Mouse (Mus musculus) inflammation-experienced regulatory T-cells, adult 16 weeks (primary cell): ENCODE measurements around the gene Mapk8ip1. TPM values are rescaled to one million over a fixed set of nuclear protein-coding genes. Genes with fewer than 3 reads are reported as not detected.

Experiments
- polyA plus RNA-seq: library from polyadenylated mRNA; unstranded; fragments of 100-300 nt; shearing (Covaris generic); gene quantifications from one replicate; pipeline ENCODE4 v1.2.1, GENCODE M21; 2017

The Mapk8ip1 gene
- polyA plus RNA-seq, result 2.3 TPM

DNA sequence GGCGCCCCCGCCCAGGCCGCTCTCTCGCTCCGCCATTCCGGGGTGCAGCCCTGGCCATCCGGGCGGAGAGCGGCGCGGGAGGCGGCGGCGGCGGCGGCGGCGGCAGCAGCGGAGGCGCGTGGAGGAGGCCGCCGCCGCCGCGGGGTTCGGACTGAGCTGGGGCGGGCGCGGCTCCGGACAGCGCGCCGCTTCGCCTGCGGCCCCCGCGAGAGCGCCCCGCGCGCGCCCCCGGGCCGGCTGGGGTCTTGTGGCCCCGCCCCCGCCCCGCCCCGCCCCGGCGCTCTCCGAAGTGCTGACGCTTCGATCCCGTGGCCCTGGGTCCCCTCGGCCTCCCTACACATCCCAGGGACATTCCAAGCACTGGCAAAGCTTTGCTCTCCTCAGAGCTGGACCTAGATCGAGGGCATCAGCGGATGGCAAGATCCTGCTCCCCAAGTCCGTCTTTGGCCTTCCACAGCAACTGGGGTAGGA is at the start of gene Mapk8ip1:
Gene Mapk8ip1, minus strand, starts transcription at position 173 of the 471 bp plus-strand sequence.

GRCm38 (mm10) chr2:92433578-92434374 is 32.7 kb upstream of the Mapk8ip1 start, which contains the start of gene Cry2:
Gene Cry2, minus strand, starts transcription at chr2:92434043.

DNA sequence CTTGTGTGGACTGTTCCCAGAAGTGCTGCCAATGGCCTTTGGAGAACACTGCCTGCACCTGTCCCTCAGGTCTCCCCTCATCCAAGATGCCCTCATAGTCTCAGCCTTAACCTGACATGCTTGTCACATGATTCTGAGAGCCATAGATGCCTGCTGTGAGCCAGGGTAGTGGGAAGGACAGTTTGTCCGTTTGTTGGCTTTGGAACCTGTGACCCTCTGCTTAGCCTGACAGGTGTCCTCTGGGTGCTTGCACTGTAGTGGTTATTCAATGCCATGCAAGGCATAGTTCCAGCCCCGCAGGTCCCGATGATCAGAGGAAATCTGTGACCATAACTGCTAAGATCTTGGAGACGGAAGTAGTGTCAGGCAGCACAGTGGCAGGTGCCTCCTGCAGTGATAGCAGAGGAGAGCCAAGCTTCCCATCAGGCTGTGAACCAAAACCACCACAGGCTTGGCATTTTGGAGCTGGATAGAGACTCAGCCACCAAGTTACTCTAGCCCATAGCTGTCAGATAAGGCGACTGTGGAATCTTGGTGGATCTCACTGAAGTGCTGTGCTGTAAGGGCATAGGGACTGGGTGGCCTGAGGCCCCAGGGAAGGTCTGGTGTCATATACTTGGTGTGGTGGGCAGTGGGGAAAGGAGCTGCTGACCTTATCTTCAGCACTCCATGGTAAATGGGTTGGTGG is 19.0 kb downstream of the Mapk8ip1 start, which contains the start of gene 1700029I15Rik:
Gene 1700029I15Rik, plus strand, starts transcription at position 638 of the 688 bp plus-strand sequence.

GRCm38 (mm10) chr2:92374514-92374913 is 26.5 kb downstream of the Mapk8ip1 start, which contains the start of the genes Pex16 and Large2:
Gene Pex16, plus strand, starts transcription at chr2:92374676.
Gene Large2, minus strand, starts transcription at chr2:92374869.

Other genes starting within 250 kb of the Mapk8ip1 start
- 70.1 TPM for gene Pex16, start 26.6 kb downstream of the Mapk8ip1 start, polyA plus RNA-seq
- gene Large2, start 26.4 kb downstream of the Mapk8ip1 start, polyA plus RNA-seq, result 0.84 TPM
- 10.2 TPM for gene 1700029I15Rik, start 18.7 kb downstream of the Mapk8ip1 start, polyA plus RNA-seq
- gene Cry2, start 32.8 kb upstream of the Mapk8ip1 start, polyA plus RNA-seq, result 17.3 TPM
- 84.2 TPM for gene Slc35c1, start 59.3 kb upstream of the Mapk8ip1 start, polyA plus RNA-seq
- 0.15 TPM for gene Chst1, start 198.4 kb upstream of the Mapk8ip1 start, polyA plus RNA-seq